Mouse (Mus musculus) embryonic fibroblast, embryonic 13.5 days (primary cell): ENCODE measurements around the gene Atg2b. TPM values are rescaled to one million over a fixed set of nuclear protein-coding genes. Genes with fewer than 3 reads are reported as not detected.

ENCODE experiments used
- H3K27ac ChIP-seq: 2 replicates; pipeline ENCODE4 v1.5.1; 2012; ENCODE audit warnings: low read length, control low read depth, inconsistent platforms; ENCODE audit not compliant: insufficient read depth
- H3K4me1 ChIP-seq: 2 replicates; pipeline ENCODE4 v1.6.1; 2011; ENCODE audit warnings: low read length; ENCODE audit not compliant: control insufficient read depth, insufficient read depth
- H3K4me3 ChIP-seq: 2 replicates; pipeline ENCODE4 v1.5.1; 2011; ENCODE audit warnings: mild to moderate bottlenecking, control low read depth, low read length; ENCODE audit not compliant: insufficient read depth
- CTCF ChIP-seq: IDR thresholded peaks from 2 replicates; pipeline ENCODE4 v1.5.1; 2011; ENCODE audit warnings: mild to moderate bottlenecking, control low read depth, low read length, moderate library complexity, borderline replicate concordance; ENCODE audit not compliant: insufficient read depth
- POLR2A ChIP-seq: IDR thresholded peaks from 2 replicates; pipeline ENCODE4 v1.6.1; 2011; ENCODE audit warnings: low read depth, mild to moderate bottlenecking, control low read depth, low read length, moderate library complexity
- polyA plus RNA-seq: library from polyadenylated mRNA; stranded (reverse); fragments of >200 nt; gene quantifications from 2 replicates; pipeline ENCODE4 v1.2.4, GENCODE M21; 2011; ENCODE audit warnings: low read depth; ENCODE audit not compliant: missing spikeins, insufficient read length

Gene Atg2b
- polyA plus RNA-seq, 1 experiment, result 25.9 TPM

DNA sequence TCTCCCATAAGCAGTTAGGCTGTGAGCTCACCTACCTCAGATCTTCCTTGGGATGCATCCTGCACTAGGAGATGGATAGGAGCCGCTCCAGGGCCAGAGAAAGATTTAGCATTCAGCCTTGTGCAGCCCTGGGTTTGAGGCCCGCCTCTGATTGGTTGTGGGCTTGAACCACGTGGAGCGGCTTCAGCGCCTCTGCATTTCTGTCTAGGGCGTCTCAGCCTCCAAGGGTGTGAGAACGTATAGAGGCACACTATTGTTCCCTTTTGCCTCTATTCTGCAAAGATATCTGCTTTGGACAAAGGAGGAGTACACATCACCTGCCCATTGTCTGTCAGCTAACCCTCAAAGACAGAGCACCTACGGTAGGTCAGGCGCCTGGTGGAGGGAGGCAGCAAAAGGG is 102.5 kb downstream of the Atg2b start:
- no peak overlapping the region for H3K27ac ChIP-seq
- no peaks in the 10 kb centered on the region for H3K4me1 ChIP-seq
- no peak overlapping the region for H3K4me3 ChIP-seq
- TF ChIP-seq CTCF (no peak), POLR2A (no peak)

DNA sequence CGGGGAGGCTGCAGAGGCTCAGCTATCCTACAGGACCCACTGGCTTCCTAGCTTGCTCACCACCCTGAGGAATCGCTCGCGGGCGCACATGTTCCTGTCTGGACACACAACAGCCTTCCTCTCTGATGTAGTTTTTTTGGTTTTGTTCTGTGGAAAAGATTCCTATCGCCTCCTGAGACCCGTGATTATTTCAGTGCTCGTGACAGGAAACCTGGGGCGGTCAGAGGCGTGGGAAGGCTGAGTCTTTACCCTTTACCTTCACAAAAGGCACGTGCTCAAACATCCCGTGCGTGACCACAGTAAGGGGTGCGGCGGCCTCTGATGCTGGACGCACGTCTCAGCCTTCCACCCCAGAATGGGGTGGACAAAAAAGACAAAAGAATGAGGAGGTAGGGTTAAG is 104.5 kb downstream of the Atg2b start:
- Histone ChIP-seq H3K4me3 (no peak overlapping the region), H3K27ac (no peak overlapping the region), H3K4me1 (no peaks in the 10 kb centered on the region)
- no peak for TF ChIP-seq POLR2A
- TF ChIP-seq CTCF, result no peak

GRCm38 (mm10) chr12:105574356-105574755 is 110.7 kb downstream of the Atg2b start:
- Histone ChIP-seq H3K4me3 (no peak overlapping the region), H3K27ac (no peak overlapping the region), H3K4me1 (no peaks in the 10 kb centered on the region)
- TF ChIP-seq CTCF (no peak), POLR2A (no peak)

DNA sequence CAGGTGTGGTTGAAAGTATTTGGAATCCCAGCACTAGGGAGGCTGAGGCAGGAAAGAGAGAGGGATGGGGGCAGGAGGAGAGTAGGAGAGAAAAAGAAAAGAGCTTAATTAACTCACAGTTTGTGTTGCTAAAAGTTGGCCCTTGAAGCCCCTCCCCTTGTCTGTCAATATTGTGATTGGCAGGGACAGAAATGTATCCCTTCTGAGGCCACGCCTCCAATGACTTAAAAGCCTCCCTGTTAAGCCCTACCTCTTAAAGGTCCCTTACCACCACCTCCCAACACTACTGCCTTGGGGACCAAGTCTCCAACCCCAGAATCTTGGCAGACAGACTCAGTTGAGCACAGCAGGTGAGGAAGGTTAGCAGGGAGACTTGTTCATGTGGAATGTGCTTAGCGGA is 112.4 kb downstream of the Atg2b start:
- H3K27ac ChIP-seq, result no peak overlapping the region
- no peaks in the 10 kb centered on the region for H3K4me1 ChIP-seq
- no peak overlapping the region for H3K4me3 ChIP-seq
- no peak for TF ChIP-seq POLR2A
- TF ChIP-seq CTCF, result no peak

- H3K27ac ChIP-seq, result no peak overlapping the region
- H3K4me1 ChIP-seq, result no peaks in the 10 kb centered on the region
- TF ChIP-seq CTCF (no peak), POLR2A (no peak)
These were observed 113.1 kb downstream of the Atg2b start for GRCm38 (mm10) chr12:105571867-105572266.

More at GRCm38 (mm10) chr12:105571867-105572266, 113.1 kb downstream of the Atg2b start:
- no peak overlapping the region for H3K4me3 ChIP-seq

Other genes starting within 250 kb of the Atg2b start
- 0.33 and 2.2 TPM in 2 replicates for gene D430019H16Rik, start 231.4 kb downstream of the Atg2b start, polyA plus RNA-seq
- 0.58 and 0.90 TPM in 2 replicates for gene Bdkrb2, start 122.0 kb downstream of the Atg2b start, polyA plus RNA-seq
- 0.60 TPM in 1 of 2 replicates, not detected in the other for gene Bdkrb1, start 82.1 kb downstream of the Atg2b start, polyA plus RNA-seq
- gene Gskip, start 382 bp downstream of the Atg2b start, polyA plus RNA-seq, result 27.7 and 31.4 TPM in 2 replicates
- gene Ak7, start 20.8 kb upstream of the Atg2b start, polyA plus RNA-seq, result 0.16 TPM in 1 of 2 replicates, not detected in the other
- 180 and 214 TPM in 2 replicates for gene Papola, start 99.5 kb upstream of the Atg2b start, polyA plus RNA-seq